Mouse (Mus musculus) liver, embryonic 16.5 days (tissue): ENCODE data around the gene Ano1. TPM values are rescaled to one million over a fixed set of nuclear protein-coding genes. Genes with fewer than 3 reads are reported as not detected.

Experiments used
- ATAC-seq: fragments of 200-750 bp; cut with Nextera tagmentation; 2 replicates; pipeline ENCODE4 v1.8.0; 2017; ENCODE audit warnings: low read depth, mild to moderate bottlenecking, moderate number of reproducible peaks, moderate library complexity
- H3K27ac ChIP-seq: fragments of 300-500 bp; sonication (generic); 2 replicates; pipeline ENCODE4 v1.5.1; 2014; ENCODE audit warnings: mild to moderate bottlenecking, low read length
- H3K27me3 ChIP-seq: fragments of 300-500 bp; sonication (generic); 2 replicates; pipeline ENCODE4 v1.6.1; 2014; ENCODE audit warnings: low read depth, low read length, mixed read lengths; ENCODE audit not compliant: control insufficient read depth, insufficient read depth
- H3K36me3 ChIP-seq: fragments of 300-500 bp; sonication (generic); 2 replicates; pipeline ENCODE4 v1.6.1; 2014; ENCODE audit warnings: mild to moderate bottlenecking; ENCODE audit not compliant: control insufficient read depth, insufficient read depth
- H3K4me1 ChIP-seq: fragments of 300-500 bp; sonication (generic); 2 replicates; pipeline ENCODE4 v1.6.1; 2014; ENCODE audit warnings: low read depth, low read length, mixed read lengths; ENCODE audit not compliant: control insufficient read depth
- H3K4me2 ChIP-seq: fragments of 300-500 bp; sonication (generic); 2 replicates; pipeline ENCODE4 v1.6.1; 2014; ENCODE audit warnings: low read depth, low read length, mixed read lengths
- H3K4me3 ChIP-seq: fragments of 300-500 bp; sonication (generic); 2 replicates; pipeline ENCODE4 v1.5.1; 2014; ENCODE audit warnings: low read depth, mild to moderate bottlenecking, low read length
- H3K9ac ChIP-seq: fragments of 300-500 bp; sonication (generic); 2 replicates; pipeline ENCODE4 v1.6.1; 2014; ENCODE audit warnings: low read depth, low read length
- H3K9me3 ChIP-seq: fragments of 300-500 bp; sonication (generic); replicated peaks from 2 replicates; pipeline ENCODE4 v1.6.1; 2016; ENCODE audit warnings: low read length; ENCODE audit not compliant: control insufficient read depth
- WGBS: fragments of 180-500 bp; shearing (Covaris S2); extraction: QIAGEN DNeasy Blood & Tissue Kit; methylation state at CpG from one replicate; pipeline ENCODE4 v1.1.7; 2014; ENCODE audit not compliant: insufficient replicate concordance; 5-methylcytosine and 5-hydroxymethylcytosine counted together
- polyA plus RNA-seq: library from polyadenylated mRNA; unstranded; fragments of >200 nt; fragmentation: Nextera tagmentation; extraction: Ambion mirVana; gene quantifications from 2 replicates; pipeline ENCODE4 v1.2.1, GENCODE M21; 2015

Ano1 gene
- polyA plus RNA-seq, 1 experiment from 2014 or later, result 1.3 TPM

DNA sequence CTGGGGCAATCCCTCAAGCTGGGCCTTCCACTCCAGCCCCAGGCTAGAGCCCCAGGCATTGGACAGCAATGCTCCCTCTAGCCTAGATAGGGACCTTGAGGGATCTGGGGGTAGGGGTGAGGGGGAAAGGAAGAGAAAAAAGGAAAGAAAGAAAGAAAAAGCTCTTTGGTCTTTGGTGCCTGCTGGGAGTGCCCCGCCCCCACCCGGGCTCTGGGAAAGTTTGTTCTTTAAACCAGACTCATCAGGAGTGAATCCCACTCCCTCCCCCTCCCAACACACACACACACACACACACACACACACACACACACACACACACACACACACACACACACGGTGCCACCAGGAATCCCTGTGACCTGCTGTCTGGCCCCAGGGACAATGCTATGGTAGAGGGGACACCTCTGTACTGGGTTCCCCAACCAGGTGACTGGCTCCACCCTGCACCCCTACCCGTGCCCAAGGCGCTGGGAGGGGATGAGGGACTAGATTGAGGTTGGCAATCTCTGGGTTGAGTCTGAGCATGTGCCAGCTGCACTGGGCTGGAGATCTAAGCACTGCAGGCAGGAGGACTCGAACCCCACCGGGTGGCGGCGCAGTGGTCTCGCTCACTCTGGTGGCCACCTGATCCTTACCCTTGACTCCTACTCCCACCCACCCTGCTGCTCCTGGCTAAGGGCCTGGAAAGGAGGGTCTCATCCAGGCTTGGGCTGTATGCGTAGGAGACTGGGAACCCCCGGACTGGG lies 74.3 kb downstream of the Ano1 start:
- H3K36me3 ChIP-seq, result no peaks in the 10 kb centered on the region
- no peaks in the 10 kb centered on the region for H3K9me3 ChIP-seq
- no peak overlapping the region for H3K4me3 ChIP-seq
- H3K4me2 ChIP-seq, result no peak overlapping the region
- H3K4me1 ChIP-seq, result no peaks in the 10 kb centered on the region
- H3K27me3 ChIP-seq, result peaks cover 28% of the 10 kb centered on the region
- no peak overlapping the region for H3K27ac ChIP-seq
- 44% methylated on average over 12 of the region's 12 CpGs for WGBS
- H3K9ac ChIP-seq, result no peak overlapping the region
- ATAC-seq, result no peak

DNA sequence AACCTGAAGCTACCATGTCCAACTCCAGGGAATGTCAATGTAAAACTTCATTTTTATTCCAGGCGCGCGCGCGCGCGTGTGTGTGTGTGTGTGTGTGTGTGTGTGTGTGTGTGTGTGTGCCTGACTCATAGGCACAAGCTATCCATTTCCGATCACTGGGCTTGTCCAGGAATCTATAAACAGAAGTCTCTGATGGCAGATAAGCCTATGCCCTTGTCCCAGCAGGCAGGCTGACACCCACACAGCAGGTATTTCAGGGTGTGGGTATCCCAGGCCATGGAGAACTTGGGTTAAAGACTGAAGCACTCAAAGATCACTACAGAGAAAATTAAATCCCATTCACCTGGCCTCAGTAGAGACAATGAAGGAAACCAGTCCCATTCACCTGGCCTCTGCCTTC lies 76.1 kb downstream of the Ano1 start:
- H3K9ac ChIP-seq, result no peak overlapping the region
- 83% methylated on average over 8 of the region's 8 CpGs for WGBS
- no peaks in the 10 kb centered on the region for H3K4me1 ChIP-seq
- no peak overlapping the region for H3K4me2 ChIP-seq
- no peak for ATAC-seq
- H3K9me3 ChIP-seq, result no peaks in the 10 kb centered on the region
- H3K4me3 ChIP-seq, result no peak overlapping the region
- H3K27ac ChIP-seq, result no peak overlapping the region
- H3K36me3 ChIP-seq, result no peaks in the 10 kb centered on the region
- peaks cover 28% of the 10 kb centered on the region for H3K27me3 ChIP-seq

- Histone ChIP-seq H3K36me3 (no peaks in the 10 kb centered on the region), H3K27me3 (no peaks in the 10 kb centered on the region), H3K9ac (no peak overlapping the region), H3K27ac (no peak overlapping the region), H3K9me3 (no peaks in the 10 kb centered on the region), H3K4me1 (no peaks in the 10 kb centered on the region), H3K4me3 (no peak overlapping the region), H3K4me2 (no peak overlapping the region)
- 63% methylated on average over 2 of the region's 2 CpGs for WGBS
- no peak for ATAC-seq
These were observed 81.9 kb downstream of the Ano1 start for GRCm38 (mm10) chr7:144669895-144670294.

GRCm38 (mm10) chr7:144668603-144669278 lies 83.0 kb downstream of the Ano1 start:
- ATAC-seq, result no peak
- Histone ChIP-seq H3K9ac (no peak overlapping the region), H3K4me1 (no peaks in the 10 kb centered on the region), H3K4me2 (no peak overlapping the region), H3K36me3 (no peaks in the 10 kb centered on the region), H3K4me3 (no peak overlapping the region), H3K9me3 (no peaks in the 10 kb centered on the region), H3K27me3 (no peaks in the 10 kb centered on the region), H3K27ac (no peak overlapping the region)
- WGBS, result 26% methylated on average over 7 of the region's 7 CpGs

GRCm38 (mm10) chr7:144667091-144667490 lies 84.7 kb downstream of the Ano1 start:
- H3K4me1 ChIP-seq, result no peaks in the 10 kb centered on the region
- no peak overlapping the region for H3K27ac ChIP-seq
- H3K36me3 ChIP-seq, result no peaks in the 10 kb centered on the region
- no peak overlapping the region for H3K9ac ChIP-seq
- H3K27me3 ChIP-seq, result no peaks in the 10 kb centered on the region
- no peak overlapping the region for H3K4me2 ChIP-seq
- 76% methylated on average over 6 of the region's 6 CpGs for WGBS
- H3K9me3 ChIP-seq, result no peaks in the 10 kb centered on the region
- ATAC-seq, result no peak
- no peak overlapping the region for H3K4me3 ChIP-seq

DNA sequence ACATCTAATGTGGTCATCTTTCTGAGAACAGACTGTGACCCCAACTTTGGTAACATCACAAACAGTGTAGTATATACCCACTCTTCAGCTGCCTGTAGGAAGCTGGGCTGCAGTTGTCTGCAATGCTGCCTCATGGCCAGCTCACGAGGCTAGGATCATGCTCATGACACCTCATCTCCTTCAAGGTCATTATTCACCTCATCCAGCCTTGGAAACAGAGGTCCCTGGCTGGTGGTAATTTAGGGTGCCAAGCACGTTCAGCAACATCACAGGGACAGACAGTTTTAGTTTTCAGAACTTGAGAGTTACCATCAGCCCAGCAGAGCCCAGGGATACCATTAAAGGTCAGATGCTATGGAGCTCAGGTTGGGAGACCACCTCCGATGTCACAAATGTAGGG lies 86.2 kb downstream of the Ano1 start:
- Histone ChIP-seq H3K27ac (no peak overlapping the region), H3K9ac (no peak overlapping the region), H3K4me2 (no peak overlapping the region), H3K36me3 (no peaks in the 10 kb centered on the region), H3K4me3 (no peak overlapping the region), H3K27me3 (no peaks in the 10 kb centered on the region), H3K9me3 (no peaks in the 10 kb centered on the region), H3K4me1 (no peaks in the 10 kb centered on the region)
- WGBS, result 58% methylated on average over 3 of the region's 3 CpGs
- no peak for ATAC-seq

DNA sequence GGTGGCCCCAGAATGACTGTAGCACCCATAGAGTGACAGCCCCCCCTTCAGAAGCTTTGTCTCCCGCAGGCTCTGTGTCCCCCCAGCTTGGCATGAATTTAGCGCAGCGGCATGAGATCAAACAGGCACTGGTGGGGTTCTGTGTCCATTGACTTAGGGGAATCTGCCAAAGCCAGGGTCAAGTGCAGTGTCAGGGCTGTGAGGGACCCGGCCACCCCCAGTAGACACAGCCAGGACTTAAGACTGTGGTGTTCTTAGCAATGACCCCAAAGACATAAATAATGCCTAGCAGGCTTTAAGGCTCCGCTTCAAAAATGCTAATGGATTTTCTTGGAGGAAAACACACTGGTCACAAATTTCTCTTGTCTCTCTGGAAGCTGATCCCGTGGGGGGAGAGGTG lies 88.2 kb downstream of the Ano1 start:
- no peaks in the 10 kb centered on the region for H3K36me3 ChIP-seq
- no peak overlapping the region for H3K9ac ChIP-seq
- no peak for ATAC-seq
- no peaks in the 10 kb centered on the region for H3K4me1 ChIP-seq
- H3K4me2 ChIP-seq, result no peak overlapping the region
- no peak overlapping the region for H3K27ac ChIP-seq
- no peaks in the 10 kb centered on the region for H3K9me3 ChIP-seq
- no peak overlapping the region for H3K4me3 ChIP-seq
- WGBS, result 52% methylated on average over 6 of the region's 6 CpGs
- H3K27me3 ChIP-seq, result no peaks in the 10 kb centered on the region

DNA sequence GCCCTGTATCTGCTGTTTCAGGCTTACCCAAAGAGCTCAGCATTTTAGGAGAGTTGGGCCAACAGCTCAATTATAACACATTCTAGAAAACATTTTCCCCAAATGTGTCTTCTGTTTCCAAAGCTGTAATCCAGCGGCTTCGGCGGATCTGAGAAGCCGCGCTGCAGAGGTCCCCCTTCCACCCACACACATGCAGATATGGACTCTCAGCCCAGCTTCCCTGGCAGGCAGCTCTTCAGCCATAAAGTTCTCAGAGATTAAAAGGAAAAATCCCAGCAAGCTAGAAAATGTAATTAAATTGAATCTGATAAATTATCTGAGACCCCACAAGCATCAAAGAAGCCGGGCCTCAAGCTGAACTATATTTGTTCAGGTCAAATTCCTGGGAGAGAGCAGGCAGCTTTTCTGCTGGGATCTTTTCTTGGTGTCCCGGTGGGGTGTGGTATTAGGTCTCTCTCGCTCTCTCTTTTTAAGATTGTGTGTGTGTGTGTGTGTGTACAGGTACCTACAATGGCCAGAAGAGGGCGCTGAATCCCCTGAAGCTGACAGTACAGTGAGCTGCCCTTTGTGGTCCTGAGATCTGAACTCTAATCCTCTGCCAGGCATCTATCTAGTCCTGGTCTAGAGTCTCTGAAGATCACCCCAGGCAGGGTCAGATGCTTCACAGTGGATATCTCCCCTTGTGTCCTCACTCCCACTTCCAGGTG lies 95.4 kb downstream of the Ano1 start:
- Histone ChIP-seq H3K4me3 (no peak overlapping the region), H3K27ac (no peak overlapping the region), H3K9ac (no peak overlapping the region), H3K4me1 (no peaks in the 10 kb centered on the region), H3K27me3 (no peaks in the 10 kb centered on the region), H3K9me3 (no peaks in the 10 kb centered on the region), H3K4me2 (no peak overlapping the region), H3K36me3 (no peaks in the 10 kb centered on the region)
- no peak for ATAC-seq
- WGBS, result 80% methylated on average over 9 of the region's 9 CpGs
